Mouse (Mus musculus) brain, embryonic 14.5 days (tissue): Measurements from ENCODE around the gene Scml2.
"Not testable (repeated sequence)": the region's sequence is repeated elsewhere in the genome, so short reads cannot be mapped to it uniquely, and the experiment has no call there.

Experiments used
- CTCF ChIP-seq: fragments of 200-500 bp; IDR thresholded peaks from 2 replicates; pipeline ENCODE4 v1.5.1; 2012; ENCODE audit warnings: inconsistent platforms, mild to moderate bottlenecking, moderate library complexity, borderline replicate concordance; ENCODE audit not compliant: insufficient read depth, insufficient read length; ENCODE audit errors: extremely low read depth
- POLR2A ChIP-seq: fragments of 200-500 bp; IDR thresholded peaks from 2 replicates; pipeline ENCODE4 v1.6.1; 2012; ENCODE audit warnings: mild to moderate bottlenecking, inconsistent platforms, borderline replicate concordance; ENCODE audit not compliant: poor library complexity, insufficient read depth, insufficient read length, severe bottlenecking; ENCODE audit errors: extremely low read depth

GRCm38 (mm10) chrX:161287156-161287555 lies 170.2 kb downstream of the Scml2 start, which contains the start of gene Gm15262:
- not testable (repeated sequence) for TF ChIP-seq CTCF, POLR2A
